Mouse (Mus musculus) ES-CJ7 (cell line): ENCODE data around the gene Lrpprc.
A peak's percentile ranks its signal among the peaks of the same experiment; 100 is the strongest.

Source experiments
- DNase-seq: peaks from one replicate; pipeline ENCODE4 v3.0.0; 2011; ENCODE audit warnings: low read depth, low spot score

Gene Lrpprc

DNA sequence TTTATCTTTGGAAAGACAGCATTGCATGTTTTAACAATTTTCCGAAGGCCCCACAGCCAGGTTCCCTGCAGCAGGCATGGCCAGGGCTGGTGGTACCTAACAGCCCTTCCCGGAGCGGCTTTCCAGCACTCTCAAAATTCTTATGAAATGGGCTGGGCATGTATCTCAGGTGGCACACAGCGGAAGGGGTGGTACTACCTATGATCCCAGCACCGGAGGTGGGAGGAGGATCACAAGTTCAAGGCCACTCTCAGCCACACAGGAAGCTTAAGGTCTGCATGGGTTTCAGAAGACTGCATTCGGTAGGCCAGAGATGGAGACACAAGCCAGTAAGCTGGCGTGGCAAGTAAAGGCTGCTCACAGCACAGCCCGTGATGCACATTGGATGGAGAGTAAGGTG, 31.6 kb downstream of the Lrpprc start:
- DNase-seq: peak; percentile 60

DNA sequence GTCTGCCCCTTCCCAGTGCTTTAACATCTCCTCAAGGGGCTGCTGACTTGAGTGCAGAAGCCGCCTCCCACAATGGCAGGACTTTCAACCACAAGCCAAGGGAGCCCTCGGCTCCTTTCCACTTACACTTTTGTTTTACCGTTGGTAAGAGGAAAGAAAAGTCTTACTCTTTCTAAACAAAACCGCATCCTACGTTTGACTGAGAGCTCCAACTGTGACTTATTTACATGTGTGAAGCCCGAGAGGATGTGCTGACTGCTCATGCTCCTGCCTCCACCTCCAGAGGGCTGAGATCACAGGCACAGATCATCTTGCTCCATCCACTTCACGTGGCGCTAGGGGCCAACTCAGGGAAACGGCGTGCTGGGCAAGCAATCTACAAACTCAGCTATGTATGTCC, 32.2 kb downstream of the Lrpprc start:
- peak; percentile 95 for DNase-seq

GRCm38 (mm10) chr17:84756090-84756489, 34.5 kb downstream of the Lrpprc start:
- no peak for DNase-seq

DNA sequence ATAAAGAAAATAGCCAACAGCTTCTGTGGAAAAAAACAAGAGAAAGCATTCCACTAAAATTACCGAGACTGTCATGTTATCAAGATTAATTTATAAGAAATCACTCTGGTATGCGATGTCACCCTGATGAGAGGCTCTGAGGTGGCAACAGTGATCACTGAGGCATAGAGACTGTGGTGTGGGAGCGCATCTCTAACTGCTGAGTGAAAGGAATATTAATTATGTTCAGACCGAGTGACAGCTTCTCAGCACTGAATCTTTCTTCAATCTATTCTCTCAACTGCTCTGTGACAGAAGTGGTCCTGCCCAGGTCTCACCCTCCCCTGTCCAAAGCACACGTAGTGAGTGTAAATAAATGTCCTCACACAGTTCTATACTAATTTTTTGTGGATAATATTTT, 37.1 kb downstream of the Lrpprc start:
- DNase-seq: no peak

DNA sequence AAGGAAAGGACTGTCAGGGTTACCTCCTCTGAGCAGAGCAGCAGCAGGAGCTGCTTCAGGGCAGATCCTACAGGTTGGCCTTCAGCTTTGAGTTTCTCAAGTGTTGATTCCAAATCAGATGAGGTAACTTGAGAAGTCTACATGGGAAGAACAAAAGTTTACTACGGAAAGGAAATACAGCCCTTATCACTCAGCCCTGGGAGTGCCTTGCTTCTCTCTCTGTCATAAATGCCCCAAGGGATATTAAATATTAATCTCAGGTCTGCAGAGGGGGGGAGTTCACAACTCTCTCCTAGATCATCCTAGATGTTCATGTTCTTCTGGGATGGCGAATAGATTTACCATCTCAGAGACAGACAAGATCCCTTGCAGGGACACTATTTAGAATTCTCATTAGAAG, 38.3 kb downstream of the Lrpprc start:
- no peak for DNase-seq

GRCm38 (mm10) chr17:84751630-84752191, 38.9 kb downstream of the Lrpprc start:
- DNase-seq: no peak

GRCm38 (mm10) chr17:84750130-84750529, 40.5 kb downstream of the Lrpprc start:
- no peak for DNase-seq

DNA sequence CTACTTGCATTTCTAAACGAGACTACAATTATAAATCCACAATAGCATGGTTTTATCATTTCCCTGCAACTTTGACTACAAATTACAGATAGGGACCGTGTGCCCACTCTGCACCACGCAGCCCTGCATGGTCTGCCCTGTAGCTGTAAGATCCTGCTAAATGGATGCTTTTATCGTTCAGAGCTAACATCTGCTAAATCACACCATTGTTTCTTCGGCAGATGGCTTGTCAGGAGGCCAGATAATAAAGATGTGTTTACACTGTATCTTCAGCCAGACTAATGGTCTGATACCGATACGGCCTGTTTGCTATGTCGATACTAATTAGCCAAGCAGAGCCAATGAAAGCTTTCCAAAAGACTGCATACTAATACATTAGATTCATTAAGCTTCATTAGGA, 41.3 kb downstream of the Lrpprc start:
- DNase-seq: no peak

DNA sequence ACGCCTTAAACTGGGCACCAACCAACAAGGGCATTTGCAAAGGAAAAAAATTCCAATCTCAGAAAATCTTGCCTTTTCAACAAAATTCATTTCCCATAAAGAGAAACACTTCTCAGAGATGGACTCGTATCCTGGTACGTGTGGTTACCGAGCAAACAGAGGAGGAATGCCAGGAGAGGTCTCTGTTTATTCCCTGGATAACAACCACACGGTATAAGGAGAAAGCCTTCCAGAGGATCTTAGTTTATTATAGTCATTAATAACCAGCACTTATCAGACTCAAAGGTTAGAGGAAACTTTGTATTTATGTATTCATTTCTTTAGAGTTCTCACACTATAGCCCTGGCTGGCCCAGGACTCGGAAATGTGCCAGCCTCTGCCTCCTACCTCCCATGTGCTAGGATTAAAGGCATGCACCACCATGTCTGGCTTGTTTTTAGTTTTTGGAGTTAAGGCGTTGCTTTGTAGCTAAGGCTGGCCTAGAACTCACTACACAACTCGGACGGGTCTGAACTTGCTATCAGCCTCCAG, 42.4 kb downstream of the Lrpprc start:
- no peak for DNase-seq

DNA sequence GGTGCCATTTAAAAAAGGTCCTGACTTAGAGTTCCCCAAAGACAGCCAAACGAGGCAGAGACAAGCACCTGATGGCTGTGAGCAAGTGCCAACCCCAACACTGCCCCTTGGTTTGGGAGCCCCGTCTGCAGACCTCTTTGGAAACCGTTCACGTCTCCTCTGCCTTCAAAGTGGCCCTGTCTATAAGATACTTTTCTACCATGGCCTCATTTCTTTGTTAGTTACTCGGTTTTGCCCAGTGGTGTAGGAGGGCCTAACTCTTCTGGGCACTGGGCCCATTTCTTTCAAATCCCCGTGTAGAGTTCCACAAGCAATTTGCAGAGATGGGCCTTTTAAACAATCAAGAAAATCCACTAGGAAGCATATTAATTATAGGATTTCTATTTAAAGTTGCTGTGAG, 43.4 kb downstream of the Lrpprc start:
- no peak for DNase-seq

DNA sequence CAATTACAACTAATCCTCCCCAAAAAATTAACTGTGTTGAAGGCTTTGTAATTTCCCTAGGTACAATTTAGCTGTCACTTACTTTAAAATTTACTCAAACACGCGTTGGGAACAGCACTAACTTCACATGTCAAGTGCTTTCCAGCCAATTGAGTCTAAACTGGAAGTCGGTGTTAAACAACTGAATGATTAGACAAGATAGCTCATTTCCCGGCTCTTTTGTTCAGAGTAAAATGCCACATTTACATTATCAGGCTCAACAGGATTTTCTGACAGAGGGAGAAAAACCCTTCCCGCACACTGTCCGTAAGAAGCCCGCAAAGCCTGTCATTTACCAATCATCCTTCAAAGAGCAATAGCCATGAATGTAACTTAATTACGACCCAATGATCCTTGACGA, 45.6 kb downstream of the Lrpprc start:
- peak; percentile 57 for DNase-seq

GRCm38 (mm10) chr17:84744256-84744655, 46.3 kb downstream of the Lrpprc start:
- no peak for DNase-seq

DNA sequence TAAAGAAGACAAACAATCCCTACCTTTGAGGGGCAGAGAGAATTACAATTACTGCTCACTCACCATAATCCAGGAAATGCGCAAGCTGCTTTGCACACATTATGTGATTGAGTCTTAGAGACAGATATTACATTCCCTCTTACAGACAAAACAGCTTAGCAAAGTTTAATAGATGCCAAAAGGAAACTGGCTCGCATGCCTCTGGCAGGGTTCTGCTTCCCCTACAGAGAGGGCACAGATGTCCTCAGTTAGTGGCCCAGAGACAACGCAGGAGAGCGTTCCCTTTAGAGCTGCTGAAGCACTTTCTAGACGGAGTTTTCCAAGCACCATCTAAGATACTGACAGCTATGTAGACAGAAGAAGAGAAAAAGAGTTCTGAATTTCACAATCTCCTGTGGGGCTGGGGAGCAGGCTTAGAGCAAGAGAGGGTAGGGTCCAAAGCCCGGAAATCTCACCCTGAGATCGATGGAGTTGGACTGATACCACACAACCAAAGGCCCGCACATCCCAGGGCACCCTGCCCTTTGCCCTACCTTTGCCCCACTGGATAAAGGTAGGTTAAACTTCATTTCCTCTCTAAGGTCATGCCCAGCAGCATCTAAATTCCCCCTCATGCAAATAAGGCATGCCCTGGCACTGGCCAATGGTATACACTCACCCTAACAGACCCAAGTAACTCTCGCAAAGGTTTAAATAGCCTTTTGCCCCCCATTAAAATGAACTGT, 52.4 kb downstream of the Lrpprc start:
- DNase-seq: no peak

GRCm38 (mm10) chr17:84736719-84737118, 53.9 kb downstream of the Lrpprc start:
- peak; percentile 66 for DNase-seq

GRCm38 (mm10) chr17:84732612-84733011, 58.0 kb downstream of the Lrpprc start:
- no peak for DNase-seq

DNA sequence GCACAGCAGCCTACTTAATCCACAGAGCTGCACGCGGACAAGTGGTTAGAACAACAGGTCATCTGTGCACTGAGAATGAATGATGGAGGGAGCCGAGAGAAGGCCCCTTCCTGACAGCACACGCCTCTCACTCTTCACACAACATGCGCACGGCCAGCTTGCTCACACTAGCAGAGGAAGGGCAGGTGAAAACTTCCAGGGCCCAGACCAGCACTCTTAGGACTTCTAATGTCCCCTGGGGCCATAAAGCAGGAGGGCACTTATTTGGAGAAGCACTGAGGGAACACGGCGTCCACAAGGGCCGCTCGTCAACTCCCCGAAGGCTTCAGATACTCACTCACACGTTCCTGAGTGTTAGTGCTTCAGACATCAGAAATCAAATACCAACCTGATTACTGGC, 59.2 kb downstream of the Lrpprc start:
- no peak for DNase-seq

GRCm38 (mm10) chr17:84729140-84729539, 61.4 kb downstream of the Lrpprc start:
- no peak for DNase-seq

GRCm38 (mm10) chr17:84728201-84728911, 62.2 kb downstream of the Lrpprc start:
- no peak for DNase-seq

DNA sequence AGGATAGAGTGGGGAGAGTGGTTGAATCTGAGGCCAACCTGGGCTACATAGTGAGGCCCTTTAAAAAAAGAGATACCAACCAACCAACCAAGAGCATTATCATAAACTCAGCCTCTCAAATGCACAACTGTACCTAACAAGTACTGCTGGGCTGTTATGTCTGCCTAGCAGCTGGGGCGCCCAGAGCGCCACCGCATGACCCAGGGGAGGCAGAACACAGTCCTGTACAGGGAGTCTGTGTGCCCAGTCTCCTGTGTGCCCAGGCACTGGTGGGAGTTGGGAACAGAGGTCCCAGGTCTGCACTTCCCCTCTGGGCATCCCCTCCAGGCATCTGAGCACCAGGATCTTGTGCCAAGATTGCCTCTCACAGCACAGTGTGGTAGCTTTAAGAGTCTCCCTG, 65.4 kb downstream of the Lrpprc start:
- no peak for DNase-seq

DNA sequence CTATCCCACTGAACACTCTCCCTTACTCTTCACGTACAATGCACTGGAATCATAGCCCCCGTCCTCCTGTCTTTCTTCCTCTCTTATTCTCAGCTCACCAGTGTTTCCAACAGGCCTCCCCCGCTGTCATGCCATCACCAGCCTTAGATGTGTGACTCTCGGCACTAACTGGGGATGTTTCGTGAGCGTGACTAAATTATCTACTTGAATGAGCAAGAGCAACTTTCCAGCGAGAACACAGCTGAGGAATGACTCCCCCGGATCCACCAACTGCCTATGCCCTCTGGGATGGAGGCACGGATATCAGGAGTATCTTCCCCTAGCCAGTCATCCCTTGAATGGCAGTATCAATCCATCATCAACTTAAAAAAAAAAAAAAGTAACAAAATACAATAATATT, 66.6 kb downstream of the Lrpprc start:
- no peak for DNase-seq

GRCm38 (mm10) chr17:84719105-84719504, 71.5 kb downstream of the Lrpprc start:
- DNase-seq: no peak

GRCm38 (mm10) chr17:84717416-84717815, 73.2 kb downstream of the Lrpprc start:
- DNase-seq: no peak
